Mouse (Mus musculus): ENCODE results near the gene Prr15. TPM values are rescaled to one million over a fixed set of nuclear protein-coding genes. Genes with fewer than 3 reads are reported as not detected.

Gene Prr15
- polyA plus RNA-seq, 1 experiment from 2014 or later, result 2.4 TPM

Other genes starting within 250 kb of the Prr15 start
- gene Wipf3, start 103.8 kb downstream of the Prr15 start, polyA plus RNA-seq (2014; fragmentation: Nextera tagmentation; extraction: Ambion mirVana), result 0.86 and 0.90 TPM in 2 replicates
- gene Scrn1, start 240.7 kb downstream of the Prr15 start, polyA plus RNA-seq (2014; fragmentation: Nextera tagmentation; extraction: Ambion mirVana), result 24.4 and 25.4 TPM in 2 replicates